Mouse (Mus musculus): Measurements from ENCODE around the gene Pitpnm3.

GRCm38 (mm10) chr11:72070733-72071132, 64.8 kb downstream of the Pitpnm3 start:
- TF ChIP-seq CTCF (IDR thresholded peaks at IDR 0.05; ENCODE audit: low read depth, low read length) (no peak), POLR2A (IDR thresholded peaks at IDR 0.05; ENCODE audit: extremely low read depth, insufficient read depth, low read length) (no peak)
